Mouse (Mus musculus) kidney, postnatal 4 days (tissue): ENCODE data around the gene Fgf15.
"Not testable (repeated sequence)": the region's sequence is repeated elsewhere in the genome, so short reads cannot be mapped to it uniquely, and the experiment has no call there.

Experiments
- DNase-seq, 2 experiments: peaks; one replicate each; pipeline ENCODE4 v3.0.0; 2021; ENCODE audit warnings: mixed read lengths in 2 of 2

The Fgf15 gene

GRCm38 (mm10) chr7:144891863-144892262 is 4.5 kb upstream of the Fgf15 start:
- DNase-seq: no peak

GRCm38 (mm10) chr7:144892322-144892721 is 4.0 kb upstream of the Fgf15 start:
- DNase-seq: peak in 1 of 2 experiments; percentile 6

- DNase-seq: peak; percentile 72 to 74
These were observed 2.1 kb upstream of the Fgf15 start for GRCm38 (mm10) chr7:144894191-144894590.

- DNase-seq: no peak
These were observed 1.6 kb upstream of the Fgf15 start for GRCm38 (mm10) chr7:144894706-144895105.

- peak; percentile 86 to 90 for DNase-seq
These were observed 823 bp upstream of the Fgf15 start for GRCm38 (mm10) chr7:144895305-144896111.

- DNase-seq: no peak
These were observed 2.2 kb downstream of the Fgf15 start for GRCm38 (mm10) chr7:144898506-144898905.

GRCm38 (mm10) chr7:144905514-144905913 is 9.2 kb downstream of the Fgf15 start:
- not testable (repeated sequence) for DNase-seq

- DNase-seq: peak; percentile 83 to 85
These were observed 10.5 kb downstream of the Fgf15 start for GRCm38 (mm10) chr7:144906708-144907397.

- no peak for DNase-seq
These were observed 11.5 kb downstream of the Fgf15 start for GRCm38 (mm10) chr7:144907793-144908192.

GRCm38 (mm10) chr7:144908705-144909104 is 12.4 kb downstream of the Fgf15 start:
- DNase-seq: no peak

- no peak for DNase-seq
These were observed 14.8 kb downstream of the Fgf15 start for GRCm38 (mm10) chr7:144911121-144911520.

GRCm38 (mm10) chr7:144912897-144913296 is 16.6 kb downstream of the Fgf15 start:
- no peak for DNase-seq

GRCm38 (mm10) chr7:144914296-144914947 is 18.1 kb downstream of the Fgf15 start:
- peak in 1 of 2 experiments; percentile 49 for DNase-seq

GRCm38 (mm10) chr7:144914948-144915750 is 18.8 kb downstream of the Fgf15 start, which contains the start of gene LTO1:
Gene LTO1, plus strand, starts transcription at chr7:144915100.
- DNase-seq: peak; percentile 92 to 94

GRCm38 (mm10) chr7:144918823-144919222 is 22.5 kb downstream of the Fgf15 start:
- no peak for DNase-seq

GRCm38 (mm10) chr7:144927591-144927990 is 31.3 kb downstream of the Fgf15 start:
- DNase-seq: no peak

- no peak for DNase-seq
These were observed 31.9 kb downstream of the Fgf15 start for GRCm38 (mm10) chr7:144928009-144928888.

GRCm38 (mm10) chr7:144928889-144929210 is 32.5 kb downstream of the Fgf15 start:
- DNase-seq: peak in 1 of 2 experiments; percentile 37

GRCm38 (mm10) chr7:144929506-144929905 is 33.2 kb downstream of the Fgf15 start:
- DNase-seq: peak in 1 of 2 experiments; percentile 23

GRCm38 (mm10) chr7:144929931-144930330 is 33.6 kb downstream of the Fgf15 start:
- peak in 1 of 2 experiments; percentile 36 for DNase-seq

GRCm38 (mm10) chr7:144931778-144932177 is 35.4 kb downstream of the Fgf15 start:
- peak; percentile 69 to 77 for DNase-seq
